Mouse (Mus musculus): Measurements from ENCODE around the gene Tedc2. TPM values are rescaled to one million over a fixed set of nuclear protein-coding genes. Genes with fewer than 3 reads are reported as not detected.
A peak's percentile ranks its signal among the peaks of the same experiment; 100 is the strongest.

Tedc2 gene
- 1 to 10 TPM; 6.6 to 8.8 TPM for polyA plus RNA-seq (2017; shearing (Covaris generic))

DNA sequence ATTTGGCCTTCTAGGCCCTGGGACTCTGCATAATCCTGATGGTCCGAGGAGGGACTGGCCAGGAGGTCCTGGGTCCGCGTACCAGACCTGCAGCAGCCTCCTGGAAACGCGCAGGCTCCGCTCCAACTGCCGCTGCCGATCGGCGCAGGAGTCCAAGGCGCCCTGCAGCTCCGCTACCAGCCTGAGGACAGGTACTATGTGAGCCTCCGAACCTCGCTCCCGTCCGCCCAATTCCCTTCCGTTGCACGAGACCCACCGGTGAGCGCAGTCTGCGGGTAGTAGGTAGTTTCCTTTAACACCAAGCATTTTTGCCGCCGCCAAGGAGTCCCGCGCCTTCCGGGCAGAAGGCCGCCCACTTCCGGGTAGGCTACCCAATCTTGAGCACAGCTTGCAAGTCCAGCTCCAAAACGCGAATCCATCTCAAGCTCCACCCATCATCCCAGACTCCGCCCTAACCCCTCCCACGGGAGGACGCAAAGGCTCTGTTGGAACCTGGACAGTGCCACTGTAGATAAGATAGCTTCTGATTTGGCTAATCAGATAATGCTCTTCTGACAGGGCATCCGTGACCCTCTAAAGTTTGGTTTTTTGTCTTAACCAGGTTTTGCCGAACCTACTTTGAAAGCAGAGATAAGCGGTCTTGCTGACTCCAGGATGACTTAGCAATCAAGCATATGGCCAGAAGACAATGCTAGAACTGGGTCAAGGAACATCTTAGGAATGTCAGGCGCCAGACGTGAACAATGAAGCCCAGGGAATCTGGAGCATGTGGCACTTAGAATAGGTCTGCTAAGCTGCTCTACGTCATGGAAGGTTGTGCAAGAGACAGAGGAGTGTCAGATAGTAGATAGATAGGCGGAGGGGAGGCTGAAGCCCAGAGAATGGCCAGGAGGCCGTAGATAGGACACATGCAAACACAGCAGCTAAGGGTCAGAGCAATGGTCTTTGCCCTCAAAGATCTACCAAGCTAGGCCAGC lies at the start of gene Tedc2:
Gene Tedc2 (minus strand): TSS at position 417 of the 977 bp plus-strand sequence.
- peak; percentile 98 for ATAC-seq

GRCm38 (mm10) chr17:24267133-24267532 lies 46.5 kb upstream of the Tedc2 start:
- ATAC-seq = no peak

DNA sequence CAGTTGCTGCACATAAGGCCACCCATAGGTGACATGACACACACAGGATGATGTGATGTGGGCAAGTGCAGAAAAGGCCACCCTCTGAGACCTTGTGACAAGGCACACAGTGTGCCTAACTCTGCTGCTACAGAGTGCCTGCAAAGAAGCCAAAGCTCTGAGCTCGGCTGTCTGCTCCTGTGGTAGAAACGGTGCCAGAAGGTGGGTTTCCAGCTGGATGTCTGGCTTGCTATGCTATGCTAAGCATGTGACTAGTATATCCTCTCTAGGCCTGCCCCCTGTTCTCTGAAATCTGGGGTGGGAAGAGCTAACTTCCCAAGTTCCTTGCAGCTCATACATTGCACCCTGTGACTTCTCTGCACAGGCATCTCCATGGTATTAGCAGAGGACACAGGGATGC lies 44.1 kb upstream of the Tedc2 start:
- no peak for ATAC-seq

DNA sequence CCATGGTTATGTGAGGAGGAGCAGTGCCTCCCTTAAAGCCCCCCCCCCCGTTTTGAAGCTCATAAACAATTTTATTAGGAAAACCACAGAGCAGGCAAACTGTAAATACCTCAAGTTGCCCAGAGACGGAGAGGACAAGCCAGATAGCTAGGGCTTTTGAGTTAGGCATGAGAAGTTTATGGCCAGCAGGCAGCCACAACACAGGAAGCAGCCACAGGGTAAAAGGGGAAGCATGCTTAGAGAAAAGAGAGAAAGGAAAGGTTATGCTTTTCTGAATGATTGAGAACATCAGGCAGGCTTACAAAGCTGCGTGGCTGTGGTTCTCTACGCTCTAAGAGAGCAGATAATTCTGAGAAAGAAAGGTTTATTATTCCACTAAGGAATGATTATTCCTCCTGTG lies 39.9 kb upstream of the Tedc2 start:
- ATAC-seq = no peak

DNA sequence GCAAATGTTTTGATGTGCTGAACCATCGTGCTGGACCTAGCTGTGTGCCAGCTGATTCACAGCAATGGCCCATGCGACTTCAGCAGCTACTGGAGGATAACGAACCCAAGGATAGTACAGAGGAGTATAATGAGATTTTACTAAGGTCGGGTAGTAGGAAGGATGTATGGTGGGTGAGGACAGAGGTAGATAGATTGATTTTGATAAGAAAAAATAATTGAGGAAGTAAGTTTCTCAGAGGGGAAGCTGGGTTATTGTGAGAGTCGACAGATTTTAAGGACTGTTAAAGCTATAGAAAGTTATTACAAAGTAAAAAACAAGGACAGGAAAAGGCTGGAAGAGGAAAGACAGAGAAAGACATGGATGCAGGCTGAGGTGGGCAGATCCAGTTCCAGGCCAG lies 39.1 kb upstream of the Tedc2 start:
- ATAC-seq = no peak

GRCm38 (mm10) chr17:24258981-24259380 lies 38.3 kb upstream of the Tedc2 start:
- ATAC-seq = no peak

GRCm38 (mm10) chr17:24252329-24252728 lies 31.7 kb upstream of the Tedc2 start:
- no peak for ATAC-seq

- peak; percentile 100 for ATAC-seq
Observed at GRCm38 (mm10) chr17:24251320-24252069, 30.8 kb upstream of the Tedc2 start, which contains the start of gene Ccnf. Gene Ccnf, minus strand, starts transcription at chr17:24251484.

- peak; percentile 8 for ATAC-seq
Observed at GRCm38 (mm10) chr17:24250988-24251319, 30.3 kb upstream of the Tedc2 start.

DNA sequence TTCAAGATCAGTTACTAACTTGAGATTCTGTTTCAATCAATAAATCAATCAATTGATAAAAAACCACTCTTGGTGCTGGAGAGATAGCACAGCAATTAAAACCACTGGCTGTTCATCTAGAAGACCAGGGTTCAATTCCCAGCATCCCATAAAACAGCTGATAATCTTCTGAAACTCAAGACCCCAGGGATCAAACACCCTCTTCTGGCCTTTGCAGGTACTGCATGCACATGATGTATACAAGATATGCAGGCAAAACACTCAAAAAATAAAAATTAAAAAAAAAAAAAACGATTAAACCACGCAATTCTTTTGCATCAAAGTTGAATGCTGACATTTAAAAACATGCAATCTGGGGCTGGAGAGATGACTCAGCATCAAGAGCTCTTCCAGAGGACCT lies 28.0 kb upstream of the Tedc2 start:
- ATAC-seq = no peak

DNA sequence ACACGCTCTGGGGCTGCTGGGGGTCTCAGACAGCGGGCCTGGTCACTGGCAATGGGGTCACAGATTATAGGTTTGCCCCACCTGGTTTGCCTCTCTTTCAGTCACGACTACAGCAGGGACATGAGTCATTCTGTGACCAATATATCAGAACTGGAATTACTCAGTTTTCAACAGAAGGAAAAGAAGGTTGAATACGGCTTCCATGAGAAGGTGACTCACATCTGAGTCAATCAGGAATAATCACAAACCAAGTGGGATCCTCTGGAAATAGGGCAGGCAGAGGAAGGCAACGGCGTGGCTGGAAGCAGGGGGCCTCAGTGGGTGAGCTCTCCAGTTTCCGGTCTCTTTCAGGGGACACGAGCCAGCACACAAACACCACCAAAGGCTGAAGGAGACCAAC lies 23.4 kb upstream of the Tedc2 start:
- no peak for ATAC-seq

- no peak for ATAC-seq
Observed at GRCm38 (mm10) chr17:24243311-24243969, 22.8 kb upstream of the Tedc2 start.

DNA sequence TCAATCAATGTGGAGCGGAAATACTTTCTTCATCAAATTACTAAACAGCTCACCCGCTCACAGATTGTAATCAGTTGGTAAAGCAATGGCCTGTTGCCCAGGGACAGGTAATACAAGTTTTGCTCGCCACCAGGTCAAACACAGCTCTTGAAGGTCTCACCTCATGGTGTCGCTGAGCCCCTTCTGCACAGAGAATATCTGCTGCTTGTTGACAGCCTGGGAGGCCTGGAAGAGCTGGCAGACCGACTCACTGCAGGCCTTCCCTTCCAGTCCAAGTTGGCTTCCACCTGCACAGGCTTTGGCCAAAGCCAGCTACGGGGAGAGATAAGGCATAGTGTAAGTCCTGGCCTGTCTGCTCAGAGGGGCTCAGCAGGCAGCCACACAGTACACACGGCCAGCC lies 16.3 kb upstream of the Tedc2 start:
- no peak for ATAC-seq

DNA sequence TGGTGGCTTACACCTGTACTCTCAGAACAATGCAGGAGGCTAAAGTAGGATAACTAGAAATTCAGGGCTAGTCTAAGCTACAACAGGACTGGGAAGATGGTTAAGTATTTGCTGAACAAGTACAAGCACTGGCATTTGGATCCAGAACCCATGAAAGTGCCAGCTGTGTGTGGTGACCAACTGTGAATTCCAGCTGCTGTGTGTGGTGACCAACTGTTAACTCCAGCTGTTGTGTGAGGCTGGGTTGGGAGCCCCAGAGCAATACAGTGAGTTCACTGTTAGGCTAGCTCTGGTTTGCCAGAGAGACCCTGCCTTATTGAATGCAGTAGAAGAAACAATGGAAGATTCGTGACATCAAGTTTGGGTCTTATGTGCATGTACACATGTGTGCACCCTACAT lies 15.8 kb upstream of the Tedc2 start:
- no peak for ATAC-seq

DNA sequence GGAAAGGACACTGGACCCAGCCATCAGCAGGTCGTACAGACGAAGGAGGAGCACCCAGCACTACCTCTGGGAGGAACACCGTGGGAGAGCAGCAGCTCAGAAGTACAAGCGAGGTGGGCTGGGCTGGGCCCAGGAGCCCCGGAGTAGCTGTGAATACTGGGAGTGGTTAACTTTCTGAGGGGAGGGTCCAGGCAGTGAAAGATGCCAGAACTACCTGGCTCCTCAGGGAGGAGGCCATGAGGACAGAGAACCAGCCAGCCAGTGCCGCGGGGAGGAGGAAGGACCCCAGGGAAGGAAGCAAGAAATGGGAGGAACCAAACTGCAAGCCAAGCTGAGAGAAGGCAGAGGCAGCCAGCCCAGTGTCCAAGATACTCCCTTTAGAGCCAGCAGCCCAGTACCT lies 7.3 kb upstream of the Tedc2 start:
- ATAC-seq = no peak

- ATAC-seq = no peak
Observed at GRCm38 (mm10) chr17:24226721-24227120, 6.1 kb upstream of the Tedc2 start.

- no peak for ATAC-seq
Observed at GRCm38 (mm10) chr17:24225851-24226250, 5.2 kb upstream of the Tedc2 start.

DNA sequence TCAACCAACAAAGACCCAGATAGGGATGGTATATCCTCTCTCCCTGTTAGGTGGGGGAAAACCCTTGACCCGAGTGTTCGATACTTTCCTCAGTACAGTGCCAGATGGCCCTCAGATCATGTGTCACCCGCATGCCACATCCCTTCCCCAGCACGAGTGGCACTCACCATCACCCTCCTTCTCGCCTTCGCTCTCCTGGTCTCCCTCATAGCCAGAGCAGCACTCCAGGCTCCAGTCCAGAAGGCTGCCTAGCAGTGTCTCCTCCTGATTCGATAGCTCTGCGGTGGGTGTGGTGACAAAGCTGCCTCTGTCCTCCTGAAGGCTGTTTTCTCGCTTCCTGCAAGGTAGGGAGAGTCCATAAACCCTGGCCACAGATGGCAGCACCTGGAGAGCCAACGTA lies 4.1 kb upstream of the Tedc2 start:
- no peak for ATAC-seq

DNA sequence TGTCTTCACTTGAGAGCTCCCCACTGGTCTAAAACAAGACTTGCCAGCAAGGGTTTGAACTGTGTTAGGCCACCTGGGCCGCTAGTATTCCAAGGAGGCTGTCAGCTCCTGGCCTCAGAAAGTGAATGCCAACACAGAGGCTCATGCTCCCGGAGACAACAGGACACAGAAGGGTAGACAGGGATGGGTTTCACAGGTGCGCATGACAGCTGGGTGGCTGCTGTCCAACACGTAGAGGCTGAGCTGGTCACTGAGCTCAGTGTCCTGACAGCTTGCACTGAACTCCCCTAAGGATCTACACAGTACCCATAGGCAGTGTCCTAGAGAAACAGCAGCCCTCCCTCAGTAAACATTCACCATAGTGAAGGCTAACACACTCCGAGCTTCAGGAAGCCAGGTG lies 2.9 kb upstream of the Tedc2 start:
- ATAC-seq = no peak

GRCm38 (mm10) chr17:24222653-24223052 lies 2.0 kb upstream of the Tedc2 start:
- no peak for ATAC-seq

DNA sequence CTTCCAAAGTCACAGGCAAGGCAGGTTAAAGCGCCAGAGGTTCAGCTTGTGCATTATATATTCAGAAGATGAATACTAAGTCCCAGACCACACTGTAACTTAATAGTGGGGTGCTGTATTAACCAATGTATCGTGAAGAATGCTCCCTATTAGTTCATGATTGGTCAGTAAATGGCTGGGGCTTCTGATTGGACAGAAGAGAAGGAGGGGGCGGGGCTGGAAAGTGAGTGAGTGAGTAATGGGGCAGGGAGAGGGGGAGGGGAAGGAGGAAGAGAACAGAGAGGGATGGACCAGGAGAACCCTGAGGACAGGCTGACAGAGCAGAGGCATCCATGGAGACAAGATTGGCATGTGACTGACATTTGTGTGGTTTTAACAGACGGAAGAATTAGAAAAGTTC lies 3.8 kb downstream of the Tedc2 start:
- ATAC-seq = no peak

DNA sequence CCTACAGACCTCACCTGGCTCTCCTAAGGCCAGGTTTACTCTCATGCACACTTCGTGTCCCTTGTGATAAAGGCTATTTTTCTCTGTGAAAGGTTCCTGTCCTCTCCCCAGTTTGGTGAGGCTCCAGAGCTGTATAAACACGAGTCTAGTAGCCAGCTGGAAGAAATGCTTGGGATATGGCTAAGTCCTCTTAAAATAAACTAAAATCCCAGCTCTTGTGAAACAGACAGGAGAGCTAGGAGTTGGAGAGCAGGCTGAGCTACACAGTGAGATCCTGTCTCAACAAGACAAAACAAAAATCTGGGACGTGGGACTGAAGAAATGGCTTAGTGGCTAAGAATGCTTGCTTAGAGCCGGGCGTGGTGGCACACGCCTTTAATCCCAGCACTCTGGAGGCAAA lies 7.5 kb downstream of the Tedc2 start:
- ATAC-seq = no peak

DNA sequence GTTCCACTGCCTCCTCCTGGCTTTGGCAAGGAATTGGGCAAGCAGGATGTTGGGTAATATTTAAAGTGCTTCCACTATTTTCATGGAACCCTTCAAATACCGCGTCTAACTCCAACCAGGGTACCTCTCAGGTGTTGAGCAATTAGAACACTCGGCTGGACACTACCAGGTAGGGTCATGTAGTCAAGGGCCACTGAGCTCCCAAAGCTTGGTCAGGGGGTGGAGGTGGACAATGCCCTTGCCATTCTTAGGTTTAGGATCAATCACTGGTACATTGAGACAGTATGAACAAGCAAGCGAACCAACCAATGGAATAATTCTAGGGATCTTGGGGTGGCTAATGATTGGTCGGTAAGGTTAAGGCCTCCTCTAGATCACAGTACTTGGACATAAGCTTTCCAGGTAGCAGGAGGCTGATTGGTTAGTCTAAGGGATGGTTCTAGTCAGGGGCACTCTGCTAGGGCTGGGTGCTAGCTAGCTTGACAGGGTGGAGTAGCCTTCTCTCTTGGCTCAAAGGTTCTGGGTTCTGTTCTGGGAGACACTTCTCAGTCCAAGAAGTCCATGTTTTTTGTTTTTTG lies 8.1 kb downstream of the Tedc2 start:
- ATAC-seq = no peak
